Mouse (Mus musculus): ENCODE data around the gene Eif6. TPM values are rescaled to one million over a fixed set of nuclear protein-coding genes. Genes with fewer than 3 reads are reported as not detected.

The Eif6 gene
- total RNA-seq (2012; rRNA removed) (289 and 331 TPM in 2 replicates), total RNA-seq (2014; rRNA removed) (211 and 220 TPM in 2 replicates), polyA plus RNA-seq (2012; ENCODE audit: insufficient read length, low read depth) (453 and 463 TPM in 2 replicates)

- peak within 1 kb of the TSS; percentile 92 for H3K4me2 ChIP-seq (ENCODE audit: insufficient read depth, low read depth, poor library complexity, severe bottlenecking)
- peak within 1 kb of the TSS; percentile 79 to 95 (median 92) for H3K4me3 ChIP-seq (replicated peaks in 1 of 3; ENCODE audit: low read depth in 2 of 3, low read length in 2 of 3, poor library complexity in 1 of 3)
- H3K9me3 ChIP-seq (replicated peaks; ENCODE audit: low read length): no peaks in the 10 kb centered on the region
- in situ Hi-C loops (cut with MboI; ENCODE audit: low pct_ligation_motif_present, low pct_unique_long_range_greater_than_20kb, low sequenced_read_pairs): loop anchor here (25.0 kb wide), 1 partner anchor 310 kb away; the partner anchor contains the start of genes Gm28036, Nfs1 and Romo1
- peak within 1 kb of the TSS; percentile 47 for H3K27ac ChIP-seq (ENCODE audit: insufficient read depth, low read depth)
- H3K27me3 ChIP-seq (replicated peaks): no peaks in the 10 kb centered on the region
- peak; percentile 94 for DNase-seq (ENCODE audit: extremely low read depth)
- peak within 1 kb of the TSS; percentile 95 for H3K9ac ChIP-seq (ENCODE audit: insufficient read depth, low read depth)
- H3K4me1 ChIP-seq (ENCODE audit: control insufficient read depth in 1 of 2, insufficient read depth in 2 of 2): peaks cover 4 to 32% of the 10 kb centered on the region in 2 experiments; a peak in 3 of 4 replicates
- peaks cover 22 to 27% of the 10 kb centered on the region in 2 experiments for H3K36me3 ChIP-seq (replicated peaks in 1 of 2; ENCODE audit: control insufficient read depth in 1 of 2, insufficient read depth in 1 of 2, low read length in 1 of 2)
- TF ChIP-seq IRF4 (IDR thresholded peaks at IDR 0.05; ENCODE audit: low read depth, low read length): peak; percentile 68
- no peak for TF ChIP-seq SMC3 (IDR thresholded peaks at IDR 0.05; ENCODE audit: low read depth, low read length)
- TF ChIP-seq TBP (conservative IDR thresholded peaks at IDR 0.05; ENCODE audit: low read depth, low read length): peak; percentile 43; the same call in 1 of the 2 replicates
- TF ChIP-seq RAD21 (IDR thresholded peaks at IDR 0.05; ENCODE audit: low read depth, low read length): no peak
- TF ChIP-seq NRF1 (IDR thresholded peaks at IDR 0.05; ENCODE audit: low read depth, low read length): peak; percentile 71
- peak; percentile 60 for TF ChIP-seq CHD1 (IDR thresholded peaks at IDR 0.05; ENCODE audit: low read depth, low read length)
- TF ChIP-seq USF2 (conservative IDR thresholded peaks at IDR 0.05; ENCODE audit: low read depth, low read length): no peak
- TF ChIP-seq RCOR1 (conservative IDR thresholded peaks at IDR 0.05; ENCODE audit: low read depth, low read length): 0 out of 2 replicates have a peak, but pooled peaks have one; percentile 24
- no peak for TF ChIP-seq PAX5 (IDR thresholded peaks at IDR 0.05; ENCODE audit: low read length)
- TF ChIP-seq CTCF (conservative IDR thresholded peaks at IDR 0.05 in 1 of 2, IDR thresholded peaks at IDR 0.05 in 1 of 2; ENCODE audit: low read depth in 2 of 2, low read length in 2 of 2): no peak
- TF ChIP-seq MYC (IDR thresholded peaks at IDR 0.05; ENCODE audit: low read depth, low read length): peak; percentile 86
- peak; percentile 37; the same call in 1 of the 2 replicates for TF ChIP-seq MEF2A (IDR thresholded peaks at IDR 0.05; ENCODE audit: borderline replicate concordance, low read depth, low read length)
- 0 out of 2 replicates have a peak, but pooled peaks have one; percentile 61 for TF ChIP-seq E2F4 (IDR thresholded peaks at IDR 0.05; ENCODE audit: insufficient replicate concordance, low read depth, low read length)
- TF ChIP-seq MXI1 (IDR thresholded peaks at IDR 0.05; ENCODE audit: low read depth, low read length): peak; percentile 94
- no peak for TF ChIP-seq UBTF (IDR thresholded peaks at IDR 0.05; ENCODE audit: low read depth, low read length)
- no peak for TF ChIP-seq ZNF384 (IDR thresholded peaks at IDR 0.05; ENCODE audit: low read depth, low read length)
- peak; percentile 95 for TF ChIP-seq ZMIZ1 (IDR thresholded peaks at IDR 0.05; ENCODE audit: low read depth, low read length)
- TF ChIP-seq MAZ (IDR thresholded peaks at IDR 0.05; ENCODE audit: low read depth, low read length): peak; percentile 86
- TF ChIP-seq CHD2 (IDR thresholded peaks at IDR 0.05; ENCODE audit: low read length): no peak
- TF ChIP-seq JUN (IDR thresholded peaks at IDR 0.05; ENCODE audit: insufficient read depth, low read depth, low read length): no peak
- peak; percentile 88 for TF ChIP-seq HCFC1 (IDR thresholded peaks at IDR 0.05; ENCODE audit: low read depth, low read length)
- no peak; the same call in 1 of the 2 replicates for TF ChIP-seq GABPA (IDR thresholded peaks at IDR 0.05; ENCODE audit: insufficient replicate concordance, low read depth, low read length)
- TF ChIP-seq USF1 (IDR thresholded peaks at IDR 0.05; ENCODE audit: low read depth, low read length): no peak
- no peak for TF ChIP-seq ZC3H11A (IDR thresholded peaks at IDR 0.05; ENCODE audit: low read depth, low read length)
- TF ChIP-seq KAT2A (IDR thresholded peaks at IDR 0.05; ENCODE audit: insufficient replicate concordance, low read length): peak; percentile 79; the same call in 1 of the 2 replicates
- no peak for TF ChIP-seq MAFK (IDR thresholded peaks at IDR 0.05; ENCODE audit: insufficient replicate concordance, low read length)
- TF ChIP-seq EP300 (IDR thresholded peaks at IDR 0.05; ENCODE audit: low read length): no peak
- TF ChIP-seq POLR2AphosphoS2 (IDR thresholded peaks at IDR 0.05; ENCODE audit: low read depth, low read length): peak; percentile 73
- no peak for TF ChIP-seq ZKSCAN1 (IDR thresholded peaks at IDR 0.05; ENCODE audit: borderline replicate concordance, low read depth, low read length)
- peak; percentile 97 for TF ChIP-seq ELF1 (IDR thresholded peaks at IDR 0.05; ENCODE audit: low read depth, low read length)
- peak; percentile 83 for TF ChIP-seq TCF12 (IDR thresholded peaks at IDR 0.05; ENCODE audit: low read depth, low read length)
- peak; percentile 91 for TF ChIP-seq POLR2A (IDR thresholded peaks at IDR 0.05; ENCODE audit: low read depth, low read length)
- TF ChIP-seq NELFE (IDR thresholded peaks at IDR 0.05; ENCODE audit: low read depth, low read length): peak; percentile 93
- TF ChIP-seq ETS1 (conservative IDR thresholded peaks at IDR 0.05; ENCODE audit: low read depth, low read length): peak; percentile 50; the same call in 1 of the 2 replicates
- peak; percentile 97 for TF ChIP-seq SIN3A (IDR thresholded peaks at IDR 0.05; ENCODE audit: low read length)
- TF ChIP-seq JUND (conservative IDR thresholded peaks at IDR 0.05; ENCODE audit: low read depth, low read length): no peak
- TF ChIP-seq BHLHE40 (IDR thresholded peaks at IDR 0.05; ENCODE audit: low read depth, low read length): peak; percentile 98
- no peak; the same call in 1 of the 2 replicates for TF ChIP-seq MAX (IDR thresholded peaks at IDR 0.05; ENCODE audit: low read length)
- dilution Hi-C loops (cut with MboI; ENCODE audit: extremely low pct_ligation_motif_present, extremely low pct_unique_long_range_greater_than_20kb, low sequenced_read_pairs): no loop called here
- H3K79me2 ChIP-seq (replicated peaks; ENCODE audit: control insufficient read depth, extremely low read depth, insufficient read depth, poor library complexity, severe bottlenecking): peaks cover 31% of the 10 kb centered on the region
Measured at GRCm38 (mm10) chr2:155826630-155827424, at the start of gene Eif6. TSS of gene Eif6 (minus strand) at chr2:155826925.

All from CH12.LX (cell line).